Mouse (Mus musculus): ENCODE data around the gene Ada.

- TF ChIP-seq POLR2A (IDR thresholded peaks at IDR 0.05; ENCODE audit: extremely low read depth, insufficient read depth, low read length), result no peak
- no peak for TF ChIP-seq CTCF (IDR thresholded peaks at IDR 0.05; ENCODE audit: low read depth, low read length)
These were observed 48.4 kb upstream of the Ada start for GRCm38 (mm10) chr2:163798411-163798810.

Measured in liver, adult 2 months (tissue).